Mouse (Mus musculus) testis, postnatal 14 days (tissue): ENCODE measurements around the gene Ip6k1.
"Not testable (repeated sequence)": the region's sequence is repeated elsewhere in the genome, so short reads cannot be mapped to it uniquely, and the experiment has no call there.

Experiments
- DNase-seq: peaks from one replicate; pipeline ENCODE4 v3.0.0; 2021; ENCODE audit warnings: low spot score

Gene Ip6k1

GRCm38 (mm10) chr9:107982681-107983346 lies 19.5 kb upstream of the Ip6k1 start, which contains the start of gene Gm20661:
TSS of gene Gm20661 (plus strand) at chr9:107983058.
- DNase-seq, result no peak

- DNase-seq, result peak; percentile 62
Observed at GRCm38 (mm10) chr9:107983421-107983890, 18.8 kb upstream of the Ip6k1 start.

GRCm38 (mm10) chr9:107984052-107984753 lies 18.1 kb upstream of the Ip6k1 start:
- DNase-seq, result no peak

GRCm38 (mm10) chr9:107984754-107985055 lies 17.6 kb upstream of the Ip6k1 start:
- DNase-seq, result no peak

GRCm38 (mm10) chr9:107985131-107986119 lies 16.9 kb upstream of the Ip6k1 start, which contains the start of gene Inka1:
TSS of gene Inka1 (minus strand) at chr9:107985879.
- peak; percentile 79 for DNase-seq

GRCm38 (mm10) chr9:107986376-107986775 lies 15.9 kb upstream of the Ip6k1 start:
- DNase-seq, result peak; percentile 76

- DNase-seq, result no peak
Observed at GRCm38 (mm10) chr9:107987950-107988349, 14.4 kb upstream of the Ip6k1 start.

GRCm38 (mm10) chr9:107992197-107992596 lies 10.1 kb upstream of the Ip6k1 start, which contains the start of gene Cdhr4:
TSS of gene Cdhr4 (plus strand) at chr9:107992497.
- no peak for DNase-seq

- no peak for DNase-seq
Observed at GRCm38 (mm10) chr9:107993013-107993412, 9.3 kb upstream of the Ip6k1 start.

- DNase-seq, result no peak
Observed at GRCm38 (mm10) chr9:107994464-107994863, 7.8 kb upstream of the Ip6k1 start.

- no peak for DNase-seq
Observed at GRCm38 (mm10) chr9:107995513-107995912, 6.8 kb upstream of the Ip6k1 start.

GRCm38 (mm10) chr9:107996049-107996448 lies 6.3 kb upstream of the Ip6k1 start, which contains the start of gene Gm20662:
TSS of gene Gm20662 (plus strand) at chr9:107996349.
- DNase-seq, result no peak

GRCm38 (mm10) chr9:108002778-108003530 lies 653 bp downstream of the Ip6k1 start:
- DNase-seq, result no peak

GRCm38 (mm10) chr9:108003531-108003890 lies 1.2 kb downstream of the Ip6k1 start:
- no peak for DNase-seq

- no peak for DNase-seq
Observed at GRCm38 (mm10) chr9:108008041-108008440, 5.7 kb downstream of the Ip6k1 start.

GRCm38 (mm10) chr9:108010385-108010784 lies 8.1 kb downstream of the Ip6k1 start:
- DNase-seq, result no peak

GRCm38 (mm10) chr9:108013577-108013976 lies 11.3 kb downstream of the Ip6k1 start:
- DNase-seq, result not testable (repeated sequence)

- no peak for DNase-seq
Observed at GRCm38 (mm10) chr9:108017127-108017526, 14.8 kb downstream of the Ip6k1 start.

GRCm38 (mm10) chr9:108020741-108021140 lies 18.4 kb downstream of the Ip6k1 start:
- DNase-seq, result no peak

- DNase-seq, result no peak
Observed at GRCm38 (mm10) chr9:108023216-108023615, 20.9 kb downstream of the Ip6k1 start.

GRCm38 (mm10) chr9:108026584-108026983 lies 24.3 kb downstream of the Ip6k1 start:
- no peak for DNase-seq
